29 mouse cellular contexts compared by ENCODE assay signal in genomic region chr15:102956906-102957305, GRCm38 (mm10). TPM values are rescaled to one million over a fixed set of nuclear protein-coding genes. Genes with fewer than 3 reads are reported as not detected.
DNase-seq lines count a peak whose midpoint lies in the region; ATAC-seq lines count a peak whose summit lies in the region.
"Had no signal": no experiment of that assay in that cellular context is flagged by ENCODE, and none has a peak within 500 bp of the region (broad histone marks: within the 10 kb centered on the region; RNA-seq: fewer than 3 reads in every experiment).

No protein-coding gene starts in this region.

- H3K27ac ChIP-seq in kidney, embryonic 16.5 days (ENCODE audit: low read length) = peak overlapping the region; percentile 91
- H3K27ac ChIP-seq in limb, embryonic 11.5 days (replicated peaks; ENCODE audit: low read depth, low read length) = peak overlapping the region; percentile 63
- H3K27ac ChIP-seq in neural tube, embryonic 12.5 days = 0 out of 2 replicates have a peak overlapping the region, but pooled peaks have one; percentile 10
- H3K27ac ChIP-seq: embryonic facial prominence, embryonic 15.5 days; hindbrain, embryonic 12.5 days; layer of hippocampus, adult 2 months; liver, embryonic 12.5 days; midbrain, embryonic 10.5 days had no signal

- DNase-seq in kidney, postnatal 36 days = no peak
- peak; percentile 75 for DNase-seq in ES-CJ7 (ENCODE audit: low read depth, low spot score)
- DNase-seq in limb, embryonic 11.5 days (ENCODE audit: low spot score) = peak; percentile 62
- DNase-seq in layer of hippocampus, postnatal 14 days (ENCODE audit: low spot score in 2 of 2) = no peak
- DNase-seq in cerebellum, postnatal 36 days = no peak
- DNase-seq: adrenal gland, postnatal 25 days; cerebellum, adult 9-10 months; lung, adult 18-20 months; lung, postnatal 10 days; right cerebral cortex, adult 18-20 months had no signal

- H3K4me2 ChIP-seq in kidney, embryonic 16.5 days (replicated peaks; ENCODE audit: low read depth, low read length) = peak overlapping the region; percentile 83
- peak overlapping the region; percentile 68 for H3K4me2 ChIP-seq in limb, embryonic 11.5 days (ENCODE audit: low read depth, severe bottlenecking)
- peak overlapping the region; percentile 50 for H3K4me2 ChIP-seq in neural tube, embryonic 12.5 days (replicated peaks)
- H3K4me2 ChIP-seq: embryonic facial prominence, embryonic 15.5 days; hindbrain, embryonic 12.5 days; liver, embryonic 12.5 days had no signal

- no peaks in the 10 kb centered on the region for H3K9me3 ChIP-seq in kidney, embryonic 16.5 days (ENCODE audit: low read length)
- no peaks in the 10 kb centered on the region for H3K9me3 ChIP-seq in limb, embryonic 11.5 days (ENCODE audit: control insufficient read depth, low read length)
- no peaks in the 10 kb centered on the region for H3K9me3 ChIP-seq in neural tube, embryonic 12.5 days
- H3K9me3 ChIP-seq: embryonic facial prominence, embryonic 15.5 days; hindbrain, embryonic 12.5 days; liver, embryonic 12.5 days; midbrain, embryonic 10.5 days had no signal

- WGBS in kidney, embryonic 16.5 days = 12% methylated on average over 12 of the region's 12 CpGs
- WGBS in limb, embryonic 11.5 days = under 1% methylated on average over 12 of the region's 12 CpGs
- 2% methylated on average over 12 of the region's 12 CpGs for WGBS in neural tube, embryonic 12.5 days

- 0 out of 2 replicates have a peak, but pooled peaks have one; percentile 5 for ATAC-seq in kidney, embryonic 16.5 days (ENCODE audit: low FRiP score, low TSS enrichment)
- no peak for ATAC-seq in limb, embryonic 11.5 days (ENCODE audit: insufficient number of reproducible peaks, low FRiP score, low TSS enrichment, low read depth)
- ATAC-seq in neural tube, embryonic 12.5 days (ENCODE audit: low FRiP score, low read depth) = no peak
- ATAC-seq: forebrain, embryonic 14.5 days; intestine, postnatal 0 days; liver, embryonic 12.5 days had no signal

- peak overlapping the region; percentile 88 for H3K9ac ChIP-seq in kidney, embryonic 16.5 days (replicated peaks; ENCODE audit: low read length)
- peak overlapping the region; percentile 94 for H3K9ac ChIP-seq in limb, embryonic 11.5 days (ENCODE audit: low read length)
- H3K9ac ChIP-seq in neural tube, embryonic 12.5 days = peak overlapping the region; percentile 69
- H3K9ac ChIP-seq: embryonic facial prominence, embryonic 15.5 days; hindbrain, embryonic 12.5 days; liver, embryonic 12.5 days had no signal

- peaks cover 44% of the 10 kb centered on the region for H3K27me3 ChIP-seq in kidney, embryonic 16.5 days (ENCODE audit: insufficient read depth, low read length)
- peaks cover 51% of the 10 kb centered on the region for H3K27me3 ChIP-seq in limb, embryonic 11.5 days (ENCODE audit: control insufficient read depth, insufficient read depth, low read length)
- H3K27me3 ChIP-seq in neural tube, embryonic 12.5 days (replicated peaks) = peaks cover 92% of the 10 kb centered on the region

- peaks cover 46% of the 10 kb centered on the region for H3K4me1 ChIP-seq in kidney, embryonic 16.5 days (ENCODE audit: insufficient read depth, low read length)
- peaks cover 29% of the 10 kb centered on the region for H3K4me1 ChIP-seq in limb, embryonic 11.5 days (ENCODE audit: control insufficient read depth, insufficient read depth, low read length)
- H3K4me1 ChIP-seq in neural tube, embryonic 12.5 days = no peaks in the 10 kb centered on the region
- H3K4me1 ChIP-seq: embryonic facial prominence, embryonic 15.5 days; hindbrain, embryonic 12.5 days; liver, embryonic 12.5 days had no signal

- peak overlapping the region; percentile 62 for H3K4me3 ChIP-seq in kidney, embryonic 16.5 days (ENCODE audit: low read length)
- H3K4me3 ChIP-seq in limb, embryonic 11.5 days (ENCODE audit: low read depth, low read length) = peak overlapping the region; percentile 45
- peak overlapping the region; percentile 45 for H3K4me3 ChIP-seq in neural tube, embryonic 12.5 days
- H3K4me3 ChIP-seq: embryonic facial prominence, embryonic 15.5 days; hindbrain, embryonic 12.5 days; layer of hippocampus, adult 2 months; liver, embryonic 12.5 days; midbrain, embryonic 10.5 days had no signal

- no peaks in the 10 kb centered on the region for H3K36me3 ChIP-seq in kidney, embryonic 16.5 days (ENCODE audit: insufficient read depth, low read length)
- H3K36me3 ChIP-seq in limb, embryonic 11.5 days (ENCODE audit: control insufficient read depth, insufficient read depth, low read length) = no peaks in the 10 kb centered on the region
- no peaks in the 10 kb centered on the region for H3K36me3 ChIP-seq in neural tube, embryonic 12.5 days
- H3K36me3 ChIP-seq: embryonic facial prominence, embryonic 15.5 days; hindbrain, embryonic 12.5 days; liver, embryonic 12.5 days; midbrain, embryonic 10.5 days had no signal

RNA-seq across cellular contexts. Expression of gene Hoxc11, which starts 2.7 kb away (rescaled TPM):
- polyA plus RNA-seq in kidney, embryonic 16.5 days (2015; fragmentation: Nextera tagmentation; extraction: Ambion mirVana) = 1.2 and 1.6 TPM in 2 replicates
- 5.5 and 5.9 TPM in 2 replicates for polyA plus RNA-seq in limb, embryonic 11.5 days (2014; fragmentation: Nextera tagmentation; extraction: Ambion mirVana)
- polyA plus RNA-seq in neural tube, embryonic 12.5 days (2016; fragmentation: Nextera tagmentation; extraction: Ambion mirVana) = 4.3 and 5.7 TPM in 2 replicates
- not detected for total RNA-seq in layer of hippocampus, postnatal 14 days (2021)
- total RNA-seq: adrenal gland, postnatal 25 days; common myeloid progenitor, adult 5-6 weeks; heart, adult 8-10 months; heart, postnatal 25 days; layer of hippocampus, adult 2 months; left cerebral cortex, adult 18-20 months; left cerebral cortex, postnatal 25 days; midbrain, postnatal 0 days had no signal
- polyA plus RNA-seq: brain, embryonic 14.5 days; embryonic facial prominence, embryonic 15.5 days; forebrain, embryonic 14.5 days; heart, embryonic 14.5 days; hindbrain, embryonic 12.5 days; intestine, postnatal 0 days; liver, embryonic 12.5 days; midbrain, embryonic 10.5 days; midbrain, postnatal 0 days had no signal

RNA-seq across cellular contexts. Expression of gene Hoxc10, which starts 9.7 kb away (rescaled TPM):
- 49.0 and 54.0 TPM in 2 replicates for polyA plus RNA-seq in kidney, embryonic 16.5 days (2015; fragmentation: Nextera tagmentation; extraction: Ambion mirVana)
- polyA plus RNA-seq in limb, embryonic 11.5 days (2014; fragmentation: Nextera tagmentation; extraction: Ambion mirVana) = 43.9 and 56.2 TPM in 2 replicates
- 62.1 and 77.3 TPM in 2 replicates for polyA plus RNA-seq in neural tube, embryonic 12.5 days (2016; fragmentation: Nextera tagmentation; extraction: Ambion mirVana)
- total RNA-seq in layer of hippocampus, postnatal 14 days (2021) = not detected
- total RNA-seq: common myeloid progenitor, adult 5-6 weeks; heart, adult 8-10 months; heart, postnatal 25 days; layer of hippocampus, adult 2 months; left cerebral cortex, adult 18-20 months; left cerebral cortex, postnatal 25 days; midbrain, postnatal 0 days had no signal
- polyA plus RNA-seq: brain, embryonic 14.5 days; embryonic facial prominence, embryonic 15.5 days; forebrain, embryonic 14.5 days; heart, embryonic 14.5 days; hindbrain, embryonic 12.5 days; liver, embryonic 12.5 days; midbrain, embryonic 10.5 days; midbrain, postnatal 0 days had no signal

RNA-seq across cellular contexts. Expression of gene Hoxc5, which starts 10.3 kb away (rescaled TPM):
- polyA plus RNA-seq in kidney, embryonic 16.5 days (2015; fragmentation: Nextera tagmentation; extraction: Ambion mirVana) = 4.3 and 5.9 TPM in 2 replicates
- polyA plus RNA-seq in limb, embryonic 11.5 days (2014; fragmentation: Nextera tagmentation; extraction: Ambion mirVana) = 8.3 and 9.1 TPM in 2 replicates
- polyA plus RNA-seq in neural tube, embryonic 12.5 days (2016; fragmentation: Nextera tagmentation; extraction: Ambion mirVana) = 32.1 and 35.5 TPM in 2 replicates
- total RNA-seq in layer of hippocampus, postnatal 14 days (2021) = not detected
- total RNA-seq: common myeloid progenitor, adult 5-6 weeks; heart, postnatal 25 days; layer of hippocampus, adult 2 months; left cerebral cortex, adult 18-20 months; left cerebral cortex, postnatal 25 days had no signal
- polyA plus RNA-seq: forebrain, embryonic 14.5 days; midbrain, postnatal 0 days had no signal

RNA-seq across cellular contexts. Expression of gene Hoxc9, which starts 19.3 kb away (rescaled TPM):
- 7.4 and 9.2 TPM in 2 replicates for polyA plus RNA-seq in kidney, embryonic 16.5 days (2015; fragmentation: Nextera tagmentation; extraction: Ambion mirVana)
- polyA plus RNA-seq in limb, embryonic 11.5 days (2014; fragmentation: Nextera tagmentation; extraction: Ambion mirVana) = 4.4 and 6.1 TPM in 2 replicates
- polyA plus RNA-seq in neural tube, embryonic 12.5 days (2016; fragmentation: Nextera tagmentation; extraction: Ambion mirVana) = 45.2 and 47.4 TPM in 2 replicates
- total RNA-seq in layer of hippocampus, postnatal 14 days (2021) = not detected
- total RNA-seq: common myeloid progenitor, adult 5-6 weeks; heart, adult 8-10 months; heart, postnatal 25 days; layer of hippocampus, adult 2 months; left cerebral cortex, adult 18-20 months; left cerebral cortex, postnatal 25 days; midbrain, postnatal 0 days had no signal
- polyA plus RNA-seq: brain, embryonic 14.5 days; embryonic facial prominence, embryonic 15.5 days; forebrain, embryonic 14.5 days; heart, embryonic 14.5 days; hindbrain, embryonic 12.5 days; liver, embryonic 12.5 days; midbrain, embryonic 10.5 days; midbrain, postnatal 0 days had no signal

RNA-seq across cellular contexts. Expression of gene Hoxc12, which starts 20.3 kb away (rescaled TPM):
- polyA plus RNA-seq in kidney, embryonic 16.5 days (2015; fragmentation: Nextera tagmentation; extraction: Ambion mirVana) = not detected in 2 replicates
- 0.96 and 1.2 TPM in 2 replicates for polyA plus RNA-seq in limb, embryonic 11.5 days (2014; fragmentation: Nextera tagmentation; extraction: Ambion mirVana)
- polyA plus RNA-seq in neural tube, embryonic 12.5 days (2016; fragmentation: Nextera tagmentation; extraction: Ambion mirVana) = 8.1 and 14.2 TPM in 2 replicates
- not detected for total RNA-seq in layer of hippocampus, postnatal 14 days (2021)
- total RNA-seq: adrenal gland, postnatal 25 days; common myeloid progenitor, adult 5-6 weeks; gastrocnemius, postnatal 4 days; heart, adult 8-10 months; heart, postnatal 25 days; layer of hippocampus, adult 2 months; left cerebral cortex, adult 18-20 months; left cerebral cortex, postnatal 25 days; midbrain, postnatal 0 days had no signal
- polyA plus RNA-seq: brain, embryonic 14.5 days; forebrain, embryonic 14.5 days; heart, embryonic 14.5 days; hindbrain, embryonic 12.5 days; intestine, postnatal 0 days; liver, embryonic 12.5 days; midbrain, embryonic 10.5 days; midbrain, postnatal 0 days; urinary bladder, adult 2 months had no signal

Comparison
In these comparisons a context has a peak if more than half of its experiments do, and no peak if none do; other contexts are left out.
1. H3K27ac ChIP-seq: peak in every context shown above with its lines; median percentile 91 in kidney, embryonic 16.5 days; 63 in limb, embryonic 11.5 days; 10 in neural tube, embryonic 12.5 days.
2. DNase-seq: peak in ES-CJ7 (single experiment) and limb, embryonic 11.5 days (single experiment); none in kidney, postnatal 36 days (0 of 2), layer of hippocampus, postnatal 14 days (0 of 2) and cerebellum, postnatal 36 days (0 of 2).
3. Peak in every context shown above with its lines, with median percentiles within 50 percentile points of each other: H3K4me2 ChIP-seq, H3K4me3 ChIP-seq and H3K9ac ChIP-seq.